Mouse (Mus musculus) kidney, adult 2 months (tissue): ENCODE data around the gene Rnf207.

Experiments
- CTCF ChIP-seq: fragments of 200-500 bp; conservative IDR thresholded peaks from 2 replicates; pipeline ENCODE4 v1.5.1; 2011; ENCODE audit warnings: low read depth, mild to moderate bottlenecking, control low read depth, low read length, moderate library complexity, mixed read lengths; ENCODE audit not compliant: insufficient read depth, insufficient read length
- POLR2A ChIP-seq: fragments of 200-500 bp; IDR thresholded peaks from one replicate; pipeline ENCODE4 v1.6.1; 2011; ENCODE audit warnings: low read depth, low read length, control low read depth

DNA sequence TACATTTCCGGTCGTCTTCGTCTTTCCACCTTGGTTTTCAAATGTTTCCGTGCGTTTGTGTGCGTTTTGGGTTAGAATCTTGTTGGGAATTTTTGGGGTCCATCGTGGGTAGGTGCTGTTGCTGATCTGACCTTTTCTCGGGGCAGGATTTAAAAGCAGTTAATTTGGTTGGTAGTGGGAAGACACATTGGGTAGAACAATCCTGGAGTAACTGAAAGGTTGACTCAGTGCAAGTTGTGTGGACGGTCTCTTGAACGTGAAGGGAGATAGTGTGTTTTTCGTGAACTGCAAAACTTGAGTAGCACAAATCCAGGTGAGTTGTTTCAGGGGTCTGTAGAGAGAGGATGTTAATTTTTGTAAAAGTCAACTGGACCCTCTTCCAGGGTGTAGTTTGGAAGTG, 7.8 kb upstream of the Rnf207 start:
- no peak for TF ChIP-seq POLR2A
- TF ChIP-seq CTCF, result no peak
